ENCODE assay signal across 13 mouse cellular contexts in genomic region chr11:51274418-51274817, GRCm38 (mm10). TPM values are rescaled to one million over a fixed set of nuclear protein-coding genes. Genes with fewer than 3 reads are reported as not detected.
"Had no signal": no experiment of that assay in that cellular context is flagged by ENCODE, and none has a peak within 500 bp of the region (broad histone marks: within the 10 kb centered on the region; RNA-seq: fewer than 3 reads in every experiment).

No protein-coding gene starts in this region.

- DNase-seq: liver, postnatal 0 days; lung, adult 2 months; lung, postnatal 14 days; lung, postnatal 36 days; right cerebral cortex, postnatal 14 days; spleen, adult 18-20 months; thymus, adult 18-20 months; thymus, postnatal 14 days; thymus, postnatal 36 days had no signal

RNA-seq across cellular contexts. Expression of gene BC049762, which starts 11.6 kb away (rescaled TPM):
- total RNA-seq: monocyte, adult 5-6 weeks; neutrophil, adult 5-6 weeks had no signal

RNA-seq across cellular contexts. Expression of gene Col23a1, which starts 15.3 kb away (rescaled TPM):
- total RNA-seq: monocyte, adult 5-6 weeks had no signal

RNA-seq across cellular contexts. Expression of gene Gm12569, which starts 54.1 kb away (rescaled TPM):
- total RNA-seq: megakaryocyte progenitor cell, adult 5-6 weeks; midbrain, postnatal 0 days; monocyte, adult 5-6 weeks; neutrophil, adult 5-6 weeks had no signal
